Mouse (Mus musculus) liver, embryonic 11.5 days (tissue): ENCODE data around the gene Nbea. TPM values are rescaled to one million over a fixed set of nuclear protein-coding genes. Genes with fewer than 3 reads are reported as not detected.
"Not testable (repeated sequence)": the region's sequence is repeated elsewhere in the genome, so short reads cannot be mapped to it uniquely, and the experiment has no call there.

Experiments used
- ATAC-seq: fragments of 200-750 bp; cut with Nextera tagmentation; replicated peaks from 2 replicates; pipeline ENCODE4 v1.8.0; 2017; ENCODE audit warnings: moderate number of reproducible peaks, mild to moderate bottlenecking, moderate TSS enrichment, moderate library complexity; ENCODE audit not compliant: low FRiP score
- DNase-seq: peaks from one replicate; pipeline ENCODE4 v3.0.0-alpha.2; 2017; ENCODE audit warnings: low spot score
- H3K27ac ChIP-seq: fragments of 300-500 bp; sonication (generic); 2 replicates; pipeline ENCODE4 v1.5.1; 2014; ENCODE audit warnings: mild to moderate bottlenecking, low read depth, low read length, control low read depth
- H3K27me3 ChIP-seq: fragments of 300-500 bp; sonication (generic); replicated peaks from 2 replicates; pipeline ENCODE4 v1.6.1; 2014; ENCODE audit warnings: low read length, mixed read lengths; ENCODE audit not compliant: control insufficient read depth, insufficient read depth
- H3K36me3 ChIP-seq: fragments of 300-500 bp; sonication (generic); 2 replicates; pipeline ENCODE4 v1.6.1; 2014; ENCODE audit warnings: mild to moderate bottlenecking, low read length, moderate library complexity, mixed read lengths; ENCODE audit not compliant: control insufficient read depth, insufficient read depth
- H3K4me1 ChIP-seq: fragments of 300-500 bp; sonication (generic); replicated peaks from 2 replicates; pipeline ENCODE4 v1.6.1; 2014; ENCODE audit warnings: low read length, mixed read lengths; ENCODE audit not compliant: control insufficient read depth, insufficient read depth
- H3K4me2 ChIP-seq: fragments of 300-500 bp; sonication (generic); 2 replicates; pipeline ENCODE4 v1.6.1; 2014; ENCODE audit warnings: mild to moderate bottlenecking, control low read depth, moderate library complexity
- H3K4me3 ChIP-seq: fragments of 300-500 bp; sonication (generic); 2 replicates; pipeline ENCODE4 v1.5.1; 2014; ENCODE audit warnings: low read depth, low read length, control low read depth
- H3K9ac ChIP-seq: fragments of 300-500 bp; sonication (generic); 2 replicates; pipeline ENCODE4 v1.6.1; 2014; ENCODE audit warnings: low read depth, low read length, control low read depth
- H3K9me3 ChIP-seq: fragments of 300-500 bp; sonication (generic); 2 replicates; pipeline ENCODE4 v1.6.1; 2016; ENCODE audit warnings: low read length, inconsistent platforms, mixed read lengths; ENCODE audit not compliant: control insufficient read depth
- WGBS: fragments of 180-500 bp; shearing (Covaris S2); extraction: QIAGEN DNeasy Blood & Tissue Kit; methylation state at CpG from one replicate; pipeline ENCODE4 v1.1.7; 2014; 5-methylcytosine and 5-hydroxymethylcytosine counted together
- polyA plus RNA-seq: library from polyadenylated mRNA; unstranded; fragments of >200 nt; fragmentation: Nextera tagmentation; extraction: Ambion mirVana; gene quantifications from 2 replicates; pipeline ENCODE4 v1.2.1, GENCODE M21; 2014

Nbea gene
- polyA plus RNA-seq, 1 experiment from 2014 or later = 5.0 TPM

- not testable (repeated sequence) for DNase-seq, H3K9me3 ChIP-seq, H3K4me2 ChIP-seq, H3K4me1 ChIP-seq, H3K4me3 ChIP-seq, H3K36me3 ChIP-seq, H3K9ac ChIP-seq, H3K27me3 ChIP-seq, ATAC-seq, H3K27ac ChIP-seq
- 81% methylated on average over 3 of the region's 3 CpGs for WGBS
These were observed 561.5 kb downstream of the Nbea start for GRCm38 (mm10) chr3:55621958-55622357.

- Histone ChIP-seq H3K27ac (no peak overlapping the region), H3K36me3 (no peaks in the 10 kb centered on the region), H3K4me3 (no peak overlapping the region), H3K27me3 (no peaks in the 10 kb centered on the region), H3K4me1 (no peaks in the 10 kb centered on the region), H3K9ac (no peak overlapping the region), H3K4me2 (no peak overlapping the region), H3K9me3 (no peaks in the 10 kb centered on the region)
- 91% methylated on average over 3 of the region's 3 CpGs for WGBS
- ATAC-seq (no peak), DNase-seq (no peak)
These were observed 565.1 kb downstream of the Nbea start for GRCm38 (mm10) chr3:55618396-55618795.

- DNase-seq = no peak
- Histone ChIP-seq H3K27ac (no peak overlapping the region), H3K9ac (no peak overlapping the region), H3K4me1 (no peaks in the 10 kb centered on the region), H3K36me3 (no peaks in the 10 kb centered on the region), H3K4me3 (no peak overlapping the region), H3K4me2 (no peak overlapping the region), H3K9me3 (no peaks in the 10 kb centered on the region), H3K27me3 (no peaks in the 10 kb centered on the region)
- no peak for ATAC-seq
- WGBS = 53% methylated on average over 5 of the region's 5 CpGs
These were observed 570.9 kb downstream of the Nbea start for GRCm38 (mm10) chr3:55612459-55613115.

GRCm38 (mm10) chr3:55612023-55612422 is 571.5 kb downstream of the Nbea start:
- H3K4me3 ChIP-seq = no peak overlapping the region
- no peaks in the 10 kb centered on the region for H3K36me3 ChIP-seq
- H3K9ac ChIP-seq = no peak overlapping the region
- no peak for ATAC-seq
- no peaks in the 10 kb centered on the region for H3K4me1 ChIP-seq
- no peak overlapping the region for H3K27ac ChIP-seq
- H3K27me3 ChIP-seq = no peaks in the 10 kb centered on the region
- WGBS = 53% methylated on average over 5 of the region's 5 CpGs
- no peaks in the 10 kb centered on the region for H3K9me3 ChIP-seq
- no peak overlapping the region for H3K4me2 ChIP-seq
- DNase-seq = no peak

- DNase-seq (no peak), ATAC-seq (no peak)
- Histone ChIP-seq H3K4me3 (no peak overlapping the region), H3K36me3 (no peaks in the 10 kb centered on the region), H3K9ac (no peak overlapping the region), H3K27ac (no peak overlapping the region), H3K27me3 (no peaks in the 10 kb centered on the region), H3K4me1 (no peaks in the 10 kb centered on the region), H3K9me3 (no peaks in the 10 kb centered on the region), H3K4me2 (no peak overlapping the region)
- WGBS = 85% methylated on average over 11 of the region's 12 CpGs
These were observed 573.3 kb downstream of the Nbea start for GRCm38 (mm10) chr3:55610191-55610590.

- ATAC-seq (no peak), DNase-seq (no peak)
- Histone ChIP-seq H3K9me3 (no peaks in the 10 kb centered on the region), H3K4me1 (no peaks in the 10 kb centered on the region), H3K4me2 (no peak overlapping the region), H3K9ac (no peak overlapping the region), H3K27me3 (no peaks in the 10 kb centered on the region), H3K27ac (no peak overlapping the region), H3K4me3 (no peak overlapping the region), H3K36me3 (no peaks in the 10 kb centered on the region)
- 77% methylated on average over 2 of the region's 2 CpGs for WGBS
These were observed 583.2 kb downstream of the Nbea start for GRCm38 (mm10) chr3:55600286-55600685.

- Histone ChIP-seq H3K4me2 (no peak overlapping the region), H3K4me3 (no peak overlapping the region), H3K9me3 (no peaks in the 10 kb centered on the region), H3K9ac (no peak overlapping the region), H3K27ac (no peak overlapping the region), H3K36me3 (no peaks in the 10 kb centered on the region), H3K27me3 (no peaks in the 10 kb centered on the region), H3K4me1 (no peaks in the 10 kb centered on the region)
- ATAC-seq (no peak), DNase-seq (no peak)
- 71% methylated on average over 17 of the region's 17 CpGs for WGBS
These were observed 584.0 kb downstream of the Nbea start for GRCm38 (mm10) chr3:55599366-55600085.

GRCm38 (mm10) chr3:55598681-55599080 is 584.8 kb downstream of the Nbea start:
- Histone ChIP-seq H3K4me3 (no peak overlapping the region), H3K9me3 (no peaks in the 10 kb centered on the region), H3K36me3 (no peaks in the 10 kb centered on the region), H3K9ac (no peak overlapping the region), H3K4me1 (no peaks in the 10 kb centered on the region), H3K27ac (no peak overlapping the region), H3K4me2 (no peak overlapping the region), H3K27me3 (no peaks in the 10 kb centered on the region)
- 70% methylated on average over 2 of the region's 2 CpGs for WGBS
- ATAC-seq (no peak), DNase-seq (no peak)

GRCm38 (mm10) chr3:55593312-55593711 is 590.2 kb downstream of the Nbea start:
- no peak overlapping the region for H3K27ac ChIP-seq
- H3K9ac ChIP-seq = no peak overlapping the region
- H3K4me1 ChIP-seq = no peaks in the 10 kb centered on the region
- no peaks in the 10 kb centered on the region for H3K9me3 ChIP-seq
- ATAC-seq = no peak
- H3K4me2 ChIP-seq = no peak overlapping the region
- DNase-seq = no peak
- H3K36me3 ChIP-seq = no peaks in the 10 kb centered on the region
- H3K4me3 ChIP-seq = no peak overlapping the region
- no peaks in the 10 kb centered on the region for H3K27me3 ChIP-seq
- WGBS = 82% methylated on average over 5 of the region's 5 CpGs
